Mouse (Mus musculus) 3T3-L1 (cell line): Measurements from ENCODE around the gene Frem3.

Source experiments
- DNase-seq: peaks from one replicate; pipeline ENCODE4 v3.0.0-alpha.2; 2015; ENCODE audit warnings: low read depth, low spot score

The Frem3 gene

GRCm38 (mm10) chr8:80610549-80611440, at the start of gene Frem3:
TSS of gene Frem3 (plus strand) at chr8:80611080.
- no peak for DNase-seq

- DNase-seq = no peak
Measured at GRCm38 (mm10) chr8:80564205-80564839, 46.6 kb upstream of the Frem3 start.

GRCm38 (mm10) chr8:80567471-80567870, 43.4 kb upstream of the Frem3 start:
- no peak for DNase-seq

- no peak for DNase-seq
Measured at GRCm38 (mm10) chr8:80568243-80568995, 42.5 kb upstream of the Frem3 start.

- no peak for DNase-seq
Measured at GRCm38 (mm10) chr8:80572417-80573061, 38.3 kb upstream of the Frem3 start.

- DNase-seq = peak; percentile 40
Measured at GRCm38 (mm10) chr8:80577126-80577525, 33.8 kb upstream of the Frem3 start.

GRCm38 (mm10) chr8:80579038-80579437, 31.8 kb upstream of the Frem3 start:
- DNase-seq = no peak

- no peak for DNase-seq
Measured at GRCm38 (mm10) chr8:80592626-80593025, 18.3 kb upstream of the Frem3 start.

GRCm38 (mm10) chr8:80600600-80601170, 10.2 kb upstream of the Frem3 start:
- no peak for DNase-seq

GRCm38 (mm10) chr8:80601886-80602285, 9.0 kb upstream of the Frem3 start:
- no peak for DNase-seq

GRCm38 (mm10) chr8:80607082-80607481, 3.8 kb upstream of the Frem3 start:
- no peak for DNase-seq

- DNase-seq = no peak
Measured at GRCm38 (mm10) chr8:80611441-80611751, 516 bp downstream of the Frem3 start.

- no peak for DNase-seq
Measured at GRCm38 (mm10) chr8:80619787-80620186, 8.9 kb downstream of the Frem3 start.

- no peak for DNase-seq
Measured at GRCm38 (mm10) chr8:80647394-80647793, 36.5 kb downstream of the Frem3 start.

GRCm38 (mm10) chr8:80657639-80658038, 46.8 kb downstream of the Frem3 start:
- no peak for DNase-seq

GRCm38 (mm10) chr8:80661055-80661454, 50.2 kb downstream of the Frem3 start:
- DNase-seq = no peak

GRCm38 (mm10) chr8:80663476-80663875, 52.6 kb downstream of the Frem3 start:
- no peak for DNase-seq

- no peak for DNase-seq
Measured at GRCm38 (mm10) chr8:80669277-80669901, 58.5 kb downstream of the Frem3 start.

- no peak for DNase-seq
Measured at GRCm38 (mm10) chr8:80682594-80682993, 71.7 kb downstream of the Frem3 start.

GRCm38 (mm10) chr8:80683756-80684335, 73.0 kb downstream of the Frem3 start:
- DNase-seq = no peak

- DNase-seq = peak; percentile 53
Measured at GRCm38 (mm10) chr8:80688141-80688540, 77.3 kb downstream of the Frem3 start.
